Mouse (Mus musculus): ENCODE measurements around the gene E130218I03Rik.

DNA sequence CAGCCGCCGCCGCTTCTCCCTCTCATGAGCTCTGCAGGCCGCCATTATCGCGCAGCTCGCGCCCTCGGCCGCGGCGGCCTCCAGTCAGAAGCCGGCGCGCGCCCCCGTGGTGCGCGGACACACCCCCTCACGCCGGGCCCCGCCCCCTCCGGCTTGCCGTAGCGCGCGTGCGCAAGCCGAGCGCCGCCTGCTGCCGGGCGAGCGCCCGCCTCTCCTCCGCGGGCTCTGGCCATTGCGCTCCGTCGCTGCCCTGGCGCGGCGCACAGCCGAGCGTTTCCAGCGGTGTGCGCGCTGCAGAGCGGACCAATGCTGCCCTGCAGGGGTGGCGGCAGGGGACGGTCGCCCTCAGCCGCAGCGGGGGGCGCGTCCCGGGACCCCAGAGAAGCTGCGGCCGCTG is 43.7 kb downstream of the E130218I03Rik start:
- peak; percentile 86; the same call in 1 of the 2 replicates for TF ChIP-seq POLR2A (IDR thresholded peaks at IDR 0.05; ENCODE audit: low read depth, low read length)
- peak; percentile 6; the same call in 1 of the 2 replicates for TF ChIP-seq CTCF (IDR thresholded peaks at IDR 0.05; ENCODE audit: extremely low read depth, insufficient read length, insufficient replicate concordance, low read depth, low read length)
